Mouse (Mus musculus) limb, embryonic 15.5 days (tissue): ENCODE results near the gene Pbx1. TPM values are rescaled to one million over a fixed set of nuclear protein-coding genes. Genes with fewer than 3 reads are reported as not detected.

ENCODE experiments used
- ATAC-seq: fragments of 200-750 bp; cut with Nextera tagmentation; 2 replicates; pipeline ENCODE4 v1.8.0; 2017; ENCODE audit warnings: low read depth, moderate TSS enrichment; ENCODE audit not compliant: insufficient number of reproducible peaks, low FRiP score, low TSS enrichment
- H3K27ac ChIP-seq: fragments of 300-500 bp; sonication (generic); 2 replicates; pipeline ENCODE4 v1.5.1; 2015; ENCODE audit warnings: moderate library complexity, mild to moderate bottlenecking, inconsistent platforms
- H3K27me3 ChIP-seq: fragments of 300-500 bp; sonication (generic); 2 replicates; pipeline ENCODE4 v1.6.1; 2015; ENCODE audit warnings: inconsistent platforms
- H3K36me3 ChIP-seq: fragments of 300-500 bp; sonication (generic); 2 replicates; pipeline ENCODE4 v1.6.1; 2015; ENCODE audit warnings: inconsistent platforms
- H3K4me1 ChIP-seq: fragments of 300-500 bp; sonication (generic); 2 replicates; pipeline ENCODE4 v1.6.1; 2015; ENCODE audit warnings: inconsistent platforms
- H3K4me2 ChIP-seq: fragments of 300-500 bp; sonication (generic); 2 replicates; pipeline ENCODE4 v1.6.1; 2015; ENCODE audit warnings: mild to moderate bottlenecking, inconsistent platforms
- H3K4me3 ChIP-seq: fragments of 300-500 bp; sonication (generic); 2 replicates; pipeline ENCODE4 v1.5.1; 2015; ENCODE audit warnings: mild to moderate bottlenecking, inconsistent platforms
- H3K9ac ChIP-seq: fragments of 300-500 bp; sonication (generic); 2 replicates; pipeline ENCODE4 v1.6.1; 2015; ENCODE audit warnings: inconsistent platforms
- H3K9me3 ChIP-seq: fragments of 300-500 bp; sonication (generic); 2 replicates; pipeline ENCODE4 v1.6.1; 2016; ENCODE audit warnings: inconsistent platforms
- WGBS: fragments of 180-500 bp; shearing (Covaris S2); methylation state at CpG from one replicate; pipeline ENCODE4 v1.1.7; 2015; 5-methylcytosine and 5-hydroxymethylcytosine counted together
- polyA plus RNA-seq: library from polyadenylated mRNA; unstranded; fragments of >200 nt; fragmentation: Nextera tagmentation; extraction: Ambion mirVana; gene quantifications from 2 replicates; pipeline ENCODE4 v1.2.1, GENCODE M21; 2015

Pbx1 gene
- polyA plus RNA-seq, 1 experiment from 2014 or later: 25.5 TPM

GRCm38 (mm10) chr1:168433671-168434070 lies 1.6 kb upstream of the Pbx1 start:
- H3K4me1 ChIP-seq: no peaks in the 10 kb centered on the region
- no peaks in the 10 kb centered on the region for H3K36me3 ChIP-seq
- H3K27me3 ChIP-seq: 0 out of 2 replicates have a peak, but pooled peaks cover 4% of the 10 kb centered on the region
- no peaks in the 10 kb centered on the region for H3K9me3 ChIP-seq
- H3K27ac ChIP-seq: no peak overlapping the region
- no peak overlapping the region for H3K4me3 ChIP-seq
- no peak overlapping the region for H3K4me2 ChIP-seq
- 92% methylated on average over 3 of the region's 3 CpGs for WGBS
- ATAC-seq: no peak
- no peak overlapping the region for H3K9ac ChIP-seq

DNA sequence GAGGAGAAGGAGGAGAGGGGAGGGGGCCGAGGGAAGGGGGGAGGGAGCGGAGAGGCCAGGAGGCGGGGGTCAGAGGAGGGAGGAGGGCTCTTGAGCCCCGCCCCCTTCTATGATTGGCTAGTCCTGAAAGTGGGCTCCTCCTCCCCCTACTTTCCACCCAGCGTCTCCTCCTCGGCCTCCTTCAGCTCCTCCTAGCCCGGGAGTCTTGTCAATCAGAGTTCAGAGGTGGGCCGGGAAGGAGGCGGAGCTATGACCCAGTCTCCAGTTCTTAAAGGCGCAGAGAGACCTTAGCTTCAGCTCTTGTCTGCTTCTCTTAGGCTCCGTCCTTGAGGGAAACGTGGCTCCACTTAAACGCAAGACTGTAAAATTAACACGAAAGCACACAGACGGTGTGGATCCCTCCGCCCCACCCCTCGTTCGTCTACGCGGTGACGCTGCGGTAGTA lies 233 bp upstream of the Pbx1 start:
- Histone ChIP-seq H3K9me3 (no peaks in the 10 kb centered on the region), H3K4me1 (peaks cover 5% of the 10 kb centered on the region; the same call in 1 of the 2 replicates), H3K27me3 (0 out of 2 replicates have a peak, but pooled peaks cover 4% of the 10 kb centered on the region), H3K4me3 (peak overlapping the region; percentile 73), H3K9ac (0 out of 2 replicates have a peak overlapping the region, but pooled peaks have one; percentile 5), H3K36me3 (no peaks in the 10 kb centered on the region), H3K27ac (peak overlapping the region; percentile 74), H3K4me2 (peak overlapping the region; percentile 47)
- peak; percentile 99 for ATAC-seq
- under 1% methylated on average over 20 of the region's 22 CpGs for WGBS

GRCm38 (mm10) chr1:168431711-168432231 lies 299 bp downstream of the Pbx1 start:
- H3K36me3 ChIP-seq: no peaks in the 10 kb centered on the region
- H3K27ac ChIP-seq: peak overlapping the region; percentile 96
- H3K9me3 ChIP-seq: no peaks in the 10 kb centered on the region
- H3K4me1 ChIP-seq: peaks cover 9% of the 10 kb centered on the region
- H3K4me3 ChIP-seq: peak overlapping the region; percentile 73
- 2% methylated on average over 13 of the region's 14 CpGs for WGBS
- H3K9ac ChIP-seq: peak overlapping the region; percentile 67
- no peaks in the 10 kb centered on the region for H3K27me3 ChIP-seq
- H3K4me2 ChIP-seq: peak overlapping the region; percentile 51
- peak; percentile 78 for ATAC-seq

DNA sequence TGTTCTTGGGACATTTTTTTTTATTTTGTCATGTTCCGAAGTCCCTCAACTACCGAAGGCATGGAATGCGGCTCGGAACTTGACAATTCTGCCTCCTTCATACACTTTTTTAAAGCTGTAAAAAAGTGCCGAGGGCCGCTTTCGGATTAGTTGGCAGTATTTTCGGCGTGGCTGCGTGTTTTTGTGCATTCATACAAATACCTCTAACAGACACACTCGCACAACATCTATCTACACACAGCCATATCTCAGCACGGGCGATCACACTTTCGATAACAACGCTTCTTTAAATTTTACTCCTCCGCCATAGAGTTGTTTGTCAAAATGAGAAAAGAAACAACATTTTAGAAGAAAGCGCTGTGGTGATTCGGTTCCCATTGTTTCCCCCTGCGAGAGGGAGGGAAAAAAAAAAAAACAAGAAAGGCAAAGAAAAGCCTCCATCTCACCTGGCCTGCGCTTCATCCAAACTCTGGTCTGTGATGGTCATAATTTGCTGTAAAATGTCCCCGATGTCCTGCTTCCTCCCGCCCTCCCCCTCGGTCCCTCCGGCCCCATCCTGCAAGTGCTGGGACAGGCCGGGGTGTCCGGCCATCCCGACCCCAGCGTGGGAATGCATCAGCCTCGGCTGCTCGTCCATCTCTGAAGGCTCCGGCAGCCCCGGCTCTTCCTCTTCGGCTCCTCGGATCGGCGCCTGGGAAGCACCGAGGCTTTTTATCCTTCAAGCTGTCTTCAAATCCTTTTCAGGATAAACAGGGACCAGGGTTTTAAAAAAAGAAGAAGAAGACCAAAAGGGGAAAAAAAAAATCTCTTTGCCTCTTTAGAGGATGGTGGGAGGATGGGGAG lies 981 bp downstream of the Pbx1 start:
- ATAC-seq: no peak
- peaks cover 13% of the 10 kb centered on the region for H3K4me1 ChIP-seq
- no peaks in the 10 kb centered on the region for H3K27me3 ChIP-seq
- H3K4me3 ChIP-seq: peak overlapping the region; percentile 73
- H3K9me3 ChIP-seq: no peaks in the 10 kb centered on the region
- peak overlapping the region; percentile 51 for H3K4me2 ChIP-seq
- H3K9ac ChIP-seq: peak overlapping the region; percentile 67
- H3K36me3 ChIP-seq: no peaks in the 10 kb centered on the region
- WGBS: 0% methylated on average over 37 of the region's 37 CpGs
- peak overlapping the region; percentile 96 for H3K27ac ChIP-seq

GRCm38 (mm10) chr1:168429856-168430644 lies 2.0 kb downstream of the Pbx1 start:
- H3K4me2 ChIP-seq: peak overlapping the region; percentile 51
- H3K4me3 ChIP-seq: peak overlapping the region; percentile 73
- H3K36me3 ChIP-seq: no peaks in the 10 kb centered on the region
- H3K4me1 ChIP-seq: peaks cover 13% of the 10 kb centered on the region
- H3K9ac ChIP-seq: 0 out of 2 replicates have a peak overlapping the region, but pooled peaks have one; percentile 24
- no peak for ATAC-seq
- 8% methylated on average over 5 of the region's 5 CpGs for WGBS
- no peaks in the 10 kb centered on the region for H3K27me3 ChIP-seq
- no peak overlapping the region for H3K27ac ChIP-seq
- H3K9me3 ChIP-seq: no peaks in the 10 kb centered on the region

- no peak overlapping the region for H3K27ac ChIP-seq
- 17% methylated on average over 5 of the region's 5 CpGs for WGBS
- H3K9ac ChIP-seq: 0 out of 2 replicates have a peak overlapping the region, but pooled peaks have one; percentile 24
- peaks cover 13% of the 10 kb centered on the region for H3K4me1 ChIP-seq
- no peaks in the 10 kb centered on the region for H3K9me3 ChIP-seq
- no peaks in the 10 kb centered on the region for H3K36me3 ChIP-seq
- H3K4me2 ChIP-seq: peak overlapping the region; percentile 51
- no peaks in the 10 kb centered on the region for H3K27me3 ChIP-seq
- no peak for ATAC-seq
- H3K4me3 ChIP-seq: peak overlapping the region; percentile 73
Observed at GRCm38 (mm10) chr1:168429406-168429805, 2.7 kb downstream of the Pbx1 start.

DNA sequence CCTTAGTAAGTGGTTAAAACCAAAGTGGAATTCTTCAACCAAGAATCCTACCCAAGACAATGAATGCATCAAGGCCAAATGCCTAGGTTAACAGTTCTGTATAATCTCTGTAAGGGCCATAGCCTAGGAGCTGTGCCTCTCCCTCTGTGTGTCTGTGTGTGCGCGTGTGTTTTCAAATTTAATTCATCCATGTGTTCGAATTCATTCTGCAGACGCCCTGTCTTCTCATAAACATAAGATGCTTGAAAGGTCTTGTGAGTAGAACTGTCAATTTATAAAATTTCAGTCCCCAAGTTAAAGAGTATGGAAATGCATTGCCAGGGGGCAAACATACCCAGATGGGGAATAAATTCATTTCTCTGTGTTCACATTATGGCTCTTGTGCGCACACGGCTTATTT lies 3.8 kb downstream of the Pbx1 start:
- no peak overlapping the region for H3K27ac ChIP-seq
- no peak overlapping the region for H3K9ac ChIP-seq
- peak overlapping the region; percentile 21 for H3K4me3 ChIP-seq
- no peaks in the 10 kb centered on the region for H3K27me3 ChIP-seq
- peaks cover 17% of the 10 kb centered on the region for H3K4me1 ChIP-seq
- no peak for ATAC-seq
- WGBS: 43% methylated on average over 6 of the region's 6 CpGs
- H3K36me3 ChIP-seq: no peaks in the 10 kb centered on the region
- H3K4me2 ChIP-seq: peak overlapping the region; percentile 35
- no peaks in the 10 kb centered on the region for H3K9me3 ChIP-seq

- Histone ChIP-seq H3K27ac (no peak overlapping the region), H3K4me1 (peaks cover 17% of the 10 kb centered on the region), H3K36me3 (no peaks in the 10 kb centered on the region), H3K9ac (no peak overlapping the region), H3K9me3 (no peaks in the 10 kb centered on the region), H3K4me3 (no peak overlapping the region), H3K4me2 (peak overlapping the region; percentile 35; the same call in 1 of the 2 replicates), H3K27me3 (no peaks in the 10 kb centered on the region)
- ATAC-seq: no peak
- WGBS: 34% methylated on average over 4 of the region's 4 CpGs
Observed at GRCm38 (mm10) chr1:168427596-168427995, 4.5 kb downstream of the Pbx1 start.

- Histone ChIP-seq H3K9me3 (no peaks in the 10 kb centered on the region), H3K36me3 (peaks cover 4% of the 10 kb centered on the region; the same call in 1 of the 2 replicates), H3K4me2 (peak overlapping the region; percentile 35; the same call in 1 of the 2 replicates), H3K9ac (no peak overlapping the region), H3K4me1 (peaks cover 17% of the 10 kb centered on the region), H3K27me3 (no peaks in the 10 kb centered on the region), H3K4me3 (no peak overlapping the region), H3K27ac (no peak overlapping the region)
- ATAC-seq: no peak
- WGBS: 56% methylated on average over 9 of the region's 9 CpGs
Observed at GRCm38 (mm10) chr1:168426900-168427299, 5.2 kb downstream of the Pbx1 start.

GRCm38 (mm10) chr1:168426281-168426680 lies 5.8 kb downstream of the Pbx1 start:
- H3K9ac ChIP-seq: no peak overlapping the region
- H3K27me3 ChIP-seq: no peaks in the 10 kb centered on the region
- no peak overlapping the region for H3K4me2 ChIP-seq
- no peak for ATAC-seq
- no peaks in the 10 kb centered on the region for H3K9me3 ChIP-seq
- no peak overlapping the region for H3K27ac ChIP-seq
- WGBS: 58% methylated on average over 7 of the region's 7 CpGs
- H3K36me3 ChIP-seq: peaks cover 8% of the 10 kb centered on the region
- H3K4me1 ChIP-seq: peaks cover 17% of the 10 kb centered on the region
- peak overlapping the region; percentile 5; the same call in 1 of the 2 replicates for H3K4me3 ChIP-seq

- Histone ChIP-seq H3K9ac (no peak overlapping the region), H3K9me3 (no peaks in the 10 kb centered on the region), H3K36me3 (peaks cover 14% of the 10 kb centered on the region), H3K27ac (no peak overlapping the region), H3K4me1 (peaks cover 17% of the 10 kb centered on the region), H3K4me3 (no peak overlapping the region), H3K4me2 (no peak overlapping the region), H3K27me3 (no peaks in the 10 kb centered on the region)
- no peak for ATAC-seq
- WGBS: 35% methylated on average over 5 of the region's 5 CpGs
Observed at GRCm38 (mm10) chr1:168425017-168425705, 6.9 kb downstream of the Pbx1 start.
